Mouse (Mus musculus) cortical plate, adult 2 months (tissue): ENCODE measurements around the gene Chkb.

Source experiments
- CTCF ChIP-seq: fragments of 200-500 bp; IDR thresholded peaks from 2 replicates; pipeline ENCODE4 v1.5.1; 2011; ENCODE audit warnings: mild to moderate bottlenecking, control low read depth, low read length; ENCODE audit not compliant: insufficient read depth; ENCODE audit errors: extremely low read depth
- POLR2A ChIP-seq: fragments of 200-500 bp; IDR thresholded peaks from 2 replicates; pipeline ENCODE4 v1.6.1; 2011; ENCODE audit warnings: mild to moderate bottlenecking, low read length, control low read depth; ENCODE audit not compliant: insufficient read depth; ENCODE audit errors: extremely low read depth

DNA sequence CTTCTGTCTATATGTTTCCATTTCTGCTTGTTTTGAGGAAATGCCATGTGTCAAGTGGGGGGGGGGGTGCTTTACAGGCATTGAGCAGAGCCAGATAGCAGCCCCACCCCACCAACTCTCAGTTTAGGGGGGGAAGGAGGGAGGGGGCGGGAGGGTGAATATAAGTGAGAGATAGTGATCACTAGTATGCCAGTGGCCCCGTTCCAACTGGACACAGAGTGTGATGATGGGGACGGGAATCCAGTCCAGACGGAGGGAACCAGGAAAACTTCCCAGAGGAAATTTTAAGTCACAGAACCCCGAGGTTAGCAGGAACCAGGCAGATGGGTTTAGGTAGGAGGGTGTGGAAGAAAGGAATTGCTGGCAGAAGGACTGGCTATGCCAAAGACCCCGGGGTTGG, 25.9 kb upstream of the Chkb start:
- TF ChIP-seq CTCF (no peak), POLR2A (no peak)
